Mouse (Mus musculus): Measurements from ENCODE around the gene Alad. TPM values are rescaled to one million over a fixed set of nuclear protein-coding genes. Genes with fewer than 3 reads are reported as not detected.
"Not testable (repeated sequence)": the region's sequence is repeated elsewhere in the genome, so short reads cannot be mapped to it uniquely, and the experiment has no call there.

Alad gene
- polyA plus RNA-seq, 1 experiment from 2014 or later: 108 TPM

- no peak overlapping the region for H3K4me3 ChIP-seq
- H3K9me3 ChIP-seq (replicated peaks): no peaks in the 10 kb centered on the region
- H3K4me1 ChIP-seq: no peaks in the 10 kb centered on the region
- H3K36me3 ChIP-seq: peaks cover 30% of the 10 kb centered on the region
- 82% methylated on average over 8 of the region's 8 CpGs for WGBS
- no peak for DNase-seq (ENCODE audit: low spot score)
- no peak overlapping the region for H3K27ac ChIP-seq
- no peaks in the 10 kb centered on the region for H3K27me3 ChIP-seq (ENCODE audit: low read depth, poor library complexity, severe bottlenecking)
These were observed 23.8 kb downstream of the Alad start for GRCm38 (mm10) chr4:62495946-62496345.

- H3K27me3 ChIP-seq (ENCODE audit: low read depth, poor library complexity, severe bottlenecking): no peaks in the 10 kb centered on the region
- H3K27ac ChIP-seq: no peak overlapping the region
- no peak for DNase-seq (ENCODE audit: low spot score)
- 82% methylated on average over 9 of the region's 9 CpGs for WGBS
- H3K4me3 ChIP-seq: no peak overlapping the region
- peaks cover 21% of the 10 kb centered on the region for H3K36me3 ChIP-seq
- H3K9me3 ChIP-seq (replicated peaks): no peaks in the 10 kb centered on the region
- H3K4me1 ChIP-seq: no peaks in the 10 kb centered on the region
These were observed 25.5 kb downstream of the Alad start for GRCm38 (mm10) chr4:62494230-62494629.

GRCm38 (mm10) chr4:62492682-62493081 lies 27.0 kb downstream of the Alad start:
- DNase-seq (ENCODE audit: low spot score): no peak
- no peak overlapping the region for H3K27ac ChIP-seq
- H3K4me3 ChIP-seq: no peak overlapping the region
- no peaks in the 10 kb centered on the region for H3K4me1 ChIP-seq
- H3K9me3 ChIP-seq (replicated peaks): no peaks in the 10 kb centered on the region
- no peaks in the 10 kb centered on the region for H3K27me3 ChIP-seq (ENCODE audit: low read depth, poor library complexity, severe bottlenecking)
- H3K36me3 ChIP-seq: peaks cover 6% of the 10 kb centered on the region; the same call in 1 of the 2 replicates
- 88% methylated on average over 2 of the region's 2 CpGs for WGBS

- Histone ChIP-seq H3K27ac (no peak overlapping the region), H3K9me3 (replicated peaks) (no peaks in the 10 kb centered on the region), H3K36me3 (no peaks in the 10 kb centered on the region), H3K4me3 (no peak overlapping the region), H3K4me1 (no peaks in the 10 kb centered on the region), H3K27me3 (ENCODE audit: low read depth, poor library complexity, severe bottlenecking) (peaks cover 8% of the 10 kb centered on the region; the same call in 1 of the 2 replicates)
- 84% methylated on average over 2 of the region's 2 CpGs for WGBS
- no peak for DNase-seq (ENCODE audit: low spot score)
These were observed 31.8 kb downstream of the Alad start for GRCm38 (mm10) chr4:62487914-62488313.

GRCm38 (mm10) chr4:62487172-62487571 lies 32.5 kb downstream of the Alad start:
- Histone ChIP-seq H3K27ac (no peak overlapping the region), H3K4me1 (no peaks in the 10 kb centered on the region), H3K4me3 (no peak overlapping the region), H3K36me3 (no peaks in the 10 kb centered on the region), H3K27me3 (ENCODE audit: low read depth, poor library complexity, severe bottlenecking) (peaks cover 12% of the 10 kb centered on the region; the same call in 1 of the 2 replicates), H3K9me3 (replicated peaks) (no peaks in the 10 kb centered on the region)
- DNase-seq (ENCODE audit: low spot score): no peak
- WGBS: 91% methylated on average over 5 of the region's 5 CpGs

GRCm38 (mm10) chr4:62486162-62486696 lies 33.5 kb downstream of the Alad start:
- Histone ChIP-seq H3K4me1 (no peaks in the 10 kb centered on the region), H3K36me3 (no peaks in the 10 kb centered on the region), H3K27me3 (ENCODE audit: low read depth, poor library complexity, severe bottlenecking) (peaks cover 21% of the 10 kb centered on the region), H3K4me3 (no peak overlapping the region), H3K9me3 (replicated peaks) (no peaks in the 10 kb centered on the region), H3K27ac (no peak overlapping the region)
- WGBS: 93% methylated on average over 15 of the region's 15 CpGs
- DNase-seq (ENCODE audit: low spot score): no peak

- Histone ChIP-seq H3K27ac (no peak overlapping the region), H3K4me3 (no peak overlapping the region), H3K36me3 (no peaks in the 10 kb centered on the region), H3K27me3 (ENCODE audit: low read depth, poor library complexity, severe bottlenecking) (peaks cover 27% of the 10 kb centered on the region), H3K4me1 (peaks cover 4% of the 10 kb centered on the region; the same call in 1 of the 2 replicates), H3K9me3 (replicated peaks) (no peaks in the 10 kb centered on the region)
- no peak for DNase-seq (ENCODE audit: low spot score)
- WGBS: 93% methylated on average over 8 of the region's 8 CpGs
These were observed 34.1 kb downstream of the Alad start for GRCm38 (mm10) chr4:62485450-62486161.

- H3K4me3 ChIP-seq: no peak overlapping the region
- no peak for DNase-seq (ENCODE audit: low spot score)
- H3K9me3 ChIP-seq (replicated peaks): no peaks in the 10 kb centered on the region
- peaks cover 34% of the 10 kb centered on the region for H3K27me3 ChIP-seq (ENCODE audit: low read depth, poor library complexity, severe bottlenecking)
- no peaks in the 10 kb centered on the region for H3K36me3 ChIP-seq
- 77% methylated on average over 3 of the region's 3 CpGs for WGBS
- H3K4me1 ChIP-seq: peaks cover 11% of the 10 kb centered on the region
- no peak overlapping the region for H3K27ac ChIP-seq
These were observed 34.8 kb downstream of the Alad start for GRCm38 (mm10) chr4:62484928-62485327.

- H3K4me1 ChIP-seq: peaks cover 13% of the 10 kb centered on the region
- no peak overlapping the region for H3K27ac ChIP-seq
- H3K4me3 ChIP-seq: no peak overlapping the region
- H3K9me3 ChIP-seq (replicated peaks): no peaks in the 10 kb centered on the region
- DNase-seq (ENCODE audit: low spot score): peak; percentile 33
- no peaks in the 10 kb centered on the region for H3K36me3 ChIP-seq
- 52% methylated on average over 10 of the region's 10 CpGs for WGBS
- peaks cover 54% of the 10 kb centered on the region for H3K27me3 ChIP-seq (ENCODE audit: low read depth, poor library complexity, severe bottlenecking)
These were observed 38.8 kb downstream of the Alad start for GRCm38 (mm10) chr4:62480709-62481605.

GRCm38 (mm10) chr4:62479937-62480708 lies 39.6 kb downstream of the Alad start, which contains the start of gene Bspry:
Gene Bspry, plus strand, starts transcription at chr4:62480053.
- peaks cover 13% of the 10 kb centered on the region for H3K4me1 ChIP-seq
- no peaks in the 10 kb centered on the region for H3K36me3 ChIP-seq
- DNase-seq (ENCODE audit: low spot score): peak; percentile 58
- H3K9me3 ChIP-seq (replicated peaks): no peaks in the 10 kb centered on the region
- peaks cover 54% of the 10 kb centered on the region for H3K27me3 ChIP-seq (ENCODE audit: low read depth, poor library complexity, severe bottlenecking)
- WGBS: 3% methylated on average over 71 of the region's 71 CpGs
- H3K27ac ChIP-seq: no peak within 1 kb of the TSS
- peak within 1 kb of the TSS; percentile 55 for H3K4me3 ChIP-seq

- H3K27me3 ChIP-seq (ENCODE audit: low read depth, poor library complexity, severe bottlenecking): peaks cover 54% of the 10 kb centered on the region
- H3K9me3 ChIP-seq (replicated peaks); H3K27ac ChIP-seq; DNase-seq (ENCODE audit: low spot score); H3K36me3 ChIP-seq: not testable (repeated sequence)
- 13% methylated on average over 11 of the region's 11 CpGs for WGBS
- peak overlapping the region; percentile 55 for H3K4me3 ChIP-seq
- H3K4me1 ChIP-seq: peaks cover 13% of the 10 kb centered on the region
These were observed 40.2 kb downstream of the Alad start for GRCm38 (mm10) chr4:62479593-62479936.

- Histone ChIP-seq H3K9me3 (replicated peaks) (no peaks in the 10 kb centered on the region), H3K4me1 (peaks cover 13% of the 10 kb centered on the region), H3K36me3 (no peaks in the 10 kb centered on the region), H3K27me3 (ENCODE audit: low read depth, poor library complexity, severe bottlenecking) (peaks cover 46% of the 10 kb centered on the region), H3K27ac (no peak overlapping the region), H3K4me3 (no peak overlapping the region)
- no peak for DNase-seq (ENCODE audit: low spot score)
- WGBS: 88% methylated on average over 6 of the region's 6 CpGs
These were observed 42.0 kb downstream of the Alad start for GRCm38 (mm10) chr4:62477542-62478244.

Measured in limb, embryonic 10.5 days (tissue).